Mouse (Mus musculus) v-Abl transformed pro-B cells (cell line): ENCODE measurements around the gene Zfp148.

Experiments
- in situ Hi-C, 2 experiments: fragments of 400-800 bp; cut with MboI; formaldehyde crosslinking; loops; one replicate each; pipeline ENCODE4 v1.15.1; 2025; ENCODE audit not compliant: unreplicated experiment in 2 of 2

Gene Zfp148

DNA sequence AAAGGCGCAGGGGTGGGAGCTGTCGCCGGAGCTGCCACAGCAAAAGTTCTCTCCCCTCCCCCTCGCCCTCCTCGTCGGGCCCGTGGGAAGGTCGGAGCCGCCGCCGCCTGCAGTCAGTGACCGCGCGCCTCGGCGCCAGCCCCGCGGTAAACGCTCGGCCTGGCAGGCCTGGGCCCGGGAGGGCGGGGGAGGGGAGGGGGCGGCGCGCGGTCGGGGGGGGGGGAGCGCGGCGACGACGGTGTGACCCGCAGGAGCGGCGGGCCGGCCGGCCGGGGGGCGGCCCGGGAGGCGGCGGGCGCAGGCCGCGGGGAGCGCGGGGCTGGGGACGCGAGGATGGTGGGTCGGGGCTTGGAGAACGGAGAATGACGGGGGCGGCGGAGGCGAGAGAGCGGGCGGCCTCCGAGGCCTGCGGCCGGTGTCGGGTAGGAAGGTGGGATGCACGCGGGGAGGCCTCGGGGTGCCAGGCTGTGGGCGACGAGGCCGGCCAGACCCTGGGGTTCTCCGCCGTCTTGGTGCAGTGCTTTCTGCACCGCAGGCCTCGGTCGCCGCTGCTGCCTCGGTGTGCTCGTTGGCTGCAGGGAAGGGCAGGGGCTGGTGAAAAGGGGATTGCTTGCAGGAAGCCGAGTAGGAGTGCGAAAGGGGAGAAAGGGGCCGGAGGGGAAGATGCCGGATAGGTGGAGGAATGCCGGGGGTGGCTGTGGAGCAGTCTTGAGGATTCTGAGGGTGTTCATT, 412 bp downstream of the Zfp148 start:
- in situ Hi-C loops, result loop anchor here (5.0 to 10.0 kb wide), 3 partner anchors 354 to 506 kb away; partner anchors contain the start of genes Fyttd1 (in 1 of the 2) and Rubcn (in 1 of the 2)

DNA sequence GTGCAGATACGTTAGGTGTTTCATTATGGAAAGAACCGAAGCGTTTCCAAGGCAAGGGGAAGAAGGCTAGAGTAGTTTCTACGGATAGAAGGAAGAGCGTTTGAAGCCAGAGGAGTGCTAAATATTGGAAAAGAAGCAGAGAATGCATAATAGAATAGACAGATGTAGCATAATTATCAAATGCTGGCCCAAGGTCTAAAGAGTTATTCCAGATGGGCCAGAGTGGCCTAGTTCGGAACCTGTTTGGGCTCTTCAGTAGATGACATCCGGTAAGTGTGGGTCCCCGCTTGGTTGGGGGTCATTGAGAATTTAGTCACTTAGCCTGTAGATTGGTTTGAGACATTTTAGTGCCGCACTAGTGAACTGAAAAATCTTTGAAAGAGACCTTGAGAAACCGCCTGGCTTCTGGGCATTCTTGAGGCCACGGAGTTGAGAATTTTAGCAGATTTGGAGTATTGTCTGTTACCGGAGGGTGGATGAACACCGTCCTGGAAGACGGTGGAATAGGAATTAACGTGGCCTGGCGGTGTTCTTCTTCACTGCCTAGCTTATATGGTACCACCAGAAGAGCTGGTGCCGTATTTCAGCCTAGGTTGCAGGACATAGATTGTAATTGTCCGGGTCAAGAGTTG, 1.1 kb downstream of the Zfp148 start:
- in situ Hi-C loops, result loop anchor here (5.0 to 10.0 kb wide), 3 partner anchors 353 to 507 kb away; partner anchors contain the start of genes Fyttd1 (in 1 of the 2) and Rubcn (in 1 of the 2)

DNA sequence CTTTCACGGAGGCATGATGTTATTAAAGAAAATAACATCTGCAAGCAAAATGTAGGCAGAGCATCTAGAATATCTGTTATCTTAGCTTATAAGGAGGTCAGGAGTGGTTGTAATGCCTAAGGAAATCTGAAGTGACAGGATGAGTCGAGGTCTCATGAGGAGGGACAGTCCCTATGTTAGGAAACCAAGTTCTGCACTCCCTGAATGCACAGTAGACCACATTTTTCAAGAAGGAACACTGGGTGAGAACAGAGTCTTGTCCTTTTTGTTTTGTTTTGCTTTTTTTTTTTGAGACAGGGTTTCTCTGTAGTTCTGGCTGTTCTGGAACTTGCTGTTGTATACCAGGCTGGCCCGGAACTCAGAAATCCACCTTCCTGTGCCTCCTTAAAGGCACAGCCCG, 1.7 kb downstream of the Zfp148 start:
- in situ Hi-C loops, result loop anchor here (5.0 to 10.0 kb wide), 3 partner anchors 352 to 508 kb away; partner anchors contain the start of genes Fyttd1 (in 1 of the 2) and Rubcn (in 1 of the 2)

DNA sequence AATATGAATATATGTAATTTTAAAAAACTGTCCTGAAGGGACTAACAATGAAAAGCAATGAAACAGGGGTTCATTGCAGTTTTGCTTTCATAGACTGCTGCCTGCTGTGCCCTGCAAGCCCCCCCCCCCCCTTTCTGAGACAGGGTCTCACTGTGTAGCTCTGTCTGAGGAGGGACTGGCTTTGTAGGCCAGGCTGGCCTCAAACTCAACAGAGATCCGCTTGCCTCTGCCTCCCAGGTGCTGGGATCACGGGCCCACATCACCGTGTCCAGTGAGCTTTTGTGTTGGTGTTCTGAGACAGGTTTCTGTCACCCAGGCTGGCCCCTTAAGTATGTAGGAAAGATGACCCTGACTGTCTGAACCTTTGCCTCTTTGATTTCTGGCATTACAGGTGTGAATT, 2.9 kb downstream of the Zfp148 start:
- in situ Hi-C loops, result loop anchor here (5.0 to 10.0 kb wide), 3 partner anchors 351 to 509 kb away; partner anchors contain the start of genes Fyttd1 (in 1 of the 2) and Rubcn (in 1 of the 2)

DNA sequence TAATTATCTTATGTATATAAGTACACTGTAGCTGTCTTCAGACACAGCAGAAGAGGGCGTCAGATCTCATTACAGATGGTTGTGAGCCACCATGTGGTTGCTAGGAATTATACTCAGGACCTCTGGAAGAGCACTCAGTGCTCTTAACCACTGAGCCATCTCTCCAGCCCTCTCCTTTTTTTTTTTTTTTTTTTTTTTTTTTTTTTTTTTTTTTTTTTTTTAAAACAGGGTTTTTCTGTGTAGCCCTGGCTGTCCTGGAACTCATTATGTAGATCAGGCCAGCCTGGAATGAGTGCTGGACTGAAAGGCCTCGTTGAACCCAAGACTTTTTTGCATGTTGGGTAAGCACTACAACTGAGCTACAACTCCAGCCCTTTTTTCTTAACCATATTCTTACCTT, 3.4 kb downstream of the Zfp148 start:
- in situ Hi-C loops, result loop anchor here (5.0 to 10.0 kb wide), 3 partner anchors 351 to 509 kb away; partner anchors contain the start of genes Fyttd1 (in 1 of the 2) and Rubcn (in 1 of the 2)

DNA sequence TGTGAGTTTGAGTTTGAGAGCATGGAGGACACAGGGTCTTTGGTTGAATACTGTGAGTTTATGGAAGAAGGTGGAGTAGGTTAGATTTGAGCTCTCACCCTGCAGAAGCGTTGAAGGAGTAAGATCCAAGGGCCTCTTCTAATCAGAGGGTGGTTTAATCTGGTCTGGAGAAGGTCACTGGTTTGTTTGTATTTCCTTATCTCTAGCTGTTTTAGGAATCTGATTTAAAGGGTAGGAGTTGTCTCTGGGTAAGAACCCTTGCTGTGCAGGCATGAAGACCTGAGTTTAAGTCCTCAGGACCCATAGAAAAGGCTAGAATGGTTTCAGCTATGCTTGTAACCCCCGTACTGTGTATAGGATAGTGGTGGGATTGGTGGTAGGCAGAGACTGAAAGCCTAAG, 6.4 kb downstream of the Zfp148 start:
- in situ Hi-C loops, result loop anchor here (10.0 kb wide), 2 partner anchors 348 to 512 kb away; partner anchors contain the start of genes Fyttd1 (in 1 of the 2) and Rubcn (in 1 of the 2)

DNA sequence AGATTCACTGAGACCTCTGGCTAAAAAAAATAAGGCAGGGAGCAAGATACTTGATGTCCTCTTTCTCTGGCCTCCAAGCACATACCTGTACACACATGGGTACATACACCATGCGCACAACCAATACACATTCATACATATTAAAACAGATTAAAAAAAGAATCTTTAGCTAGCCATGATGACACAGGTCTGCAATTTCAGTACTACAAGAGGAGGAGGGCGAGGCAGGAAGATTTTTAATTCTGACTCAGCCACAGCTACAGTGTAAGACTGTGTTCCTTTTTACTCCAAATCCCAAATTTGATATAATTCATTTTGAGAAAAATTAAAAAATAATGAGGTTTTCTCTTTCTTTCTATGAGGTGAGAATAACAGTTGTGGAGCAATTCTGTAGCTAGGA, 6.8 kb downstream of the Zfp148 start:
- in situ Hi-C loops, result loop anchor here (10.0 kb wide), 2 partner anchors 347 to 513 kb away; partner anchors contain the start of genes Fyttd1 (in 1 of the 2) and Rubcn (in 1 of the 2)

DNA sequence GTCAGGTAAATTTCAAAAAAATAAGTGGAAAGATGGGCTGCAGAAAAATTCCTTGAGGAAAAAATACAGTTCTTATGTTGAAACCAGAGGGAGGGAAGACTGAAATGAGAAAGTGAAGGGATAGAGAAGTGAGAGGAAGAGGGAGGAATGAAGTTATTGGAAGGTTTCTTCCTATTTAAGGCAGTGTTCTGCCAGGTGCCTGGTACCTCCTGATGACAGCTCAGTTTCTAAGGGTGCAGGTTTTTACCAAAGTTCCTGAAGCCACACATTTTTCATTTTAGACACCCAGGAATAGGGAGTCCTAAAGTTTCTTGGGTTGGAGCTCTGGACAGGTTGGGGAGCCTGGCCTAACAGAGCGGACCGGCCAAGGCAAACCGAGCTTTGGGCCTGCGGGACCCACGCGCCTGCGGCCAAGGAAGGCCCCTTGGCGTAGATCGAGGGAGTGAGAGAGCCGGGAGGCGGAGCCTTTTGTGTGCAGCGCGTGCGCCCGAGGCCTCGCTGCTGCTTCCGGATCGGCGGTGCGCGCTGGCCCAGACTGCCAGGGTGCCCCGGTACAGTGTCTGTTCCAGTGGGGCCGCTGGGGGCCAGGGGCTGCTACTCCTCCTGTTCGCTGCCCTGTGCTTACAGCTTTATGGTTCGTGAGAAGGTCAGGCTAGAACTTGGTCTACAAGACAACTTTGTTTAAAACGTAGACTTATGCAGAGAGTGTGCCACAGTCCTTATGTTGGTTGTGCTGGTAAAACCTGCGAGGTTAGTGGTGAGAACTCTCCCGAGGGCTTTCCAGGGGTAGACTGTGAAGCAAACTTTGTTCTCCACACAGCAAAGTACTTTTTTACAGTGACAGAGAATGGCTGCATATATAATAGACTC, 19.5 kb downstream of the Zfp148 start:
- in situ Hi-C loops, result no loop called here

DNA sequence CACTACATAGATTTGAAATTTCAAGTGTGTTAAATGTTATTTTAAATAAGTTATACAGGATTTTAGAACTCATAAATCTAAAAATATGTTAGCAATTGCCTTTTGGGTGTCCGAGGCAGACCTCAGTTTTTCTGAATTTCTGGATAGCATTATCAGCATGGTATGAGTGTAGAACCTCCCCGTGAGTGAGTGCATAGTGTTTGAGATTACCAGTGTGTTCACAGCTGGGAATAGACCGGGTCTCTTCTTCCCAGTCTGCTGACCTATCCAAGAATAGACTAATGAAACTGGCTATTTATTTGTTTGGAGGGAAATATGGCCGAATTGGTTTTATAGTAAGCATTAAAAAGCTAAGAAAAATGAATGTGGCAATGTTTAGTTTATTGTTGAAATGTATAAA, 20.3 kb downstream of the Zfp148 start:
- in situ Hi-C loops, result no loop called here

DNA sequence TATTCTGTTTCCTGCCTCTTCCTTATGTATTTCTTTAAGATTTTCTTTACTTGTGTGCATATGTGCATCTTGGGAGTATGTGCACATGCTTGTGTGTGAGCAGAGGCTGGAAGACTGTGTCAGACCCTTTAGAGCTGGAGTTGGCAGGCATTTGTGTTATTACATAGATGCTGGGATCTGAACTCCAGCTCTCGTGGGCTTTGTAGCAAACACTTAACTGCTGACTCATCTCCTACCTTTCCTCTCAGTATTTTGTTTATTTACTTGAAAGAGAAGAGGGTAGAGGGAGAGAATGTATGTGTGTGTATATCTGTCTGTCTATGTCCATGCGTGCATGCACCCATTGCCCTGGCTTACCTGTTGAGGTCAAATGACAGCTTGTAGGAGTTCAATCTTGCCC, 22.6 kb downstream of the Zfp148 start:
- in situ Hi-C loops, result no loop called here

DNA sequence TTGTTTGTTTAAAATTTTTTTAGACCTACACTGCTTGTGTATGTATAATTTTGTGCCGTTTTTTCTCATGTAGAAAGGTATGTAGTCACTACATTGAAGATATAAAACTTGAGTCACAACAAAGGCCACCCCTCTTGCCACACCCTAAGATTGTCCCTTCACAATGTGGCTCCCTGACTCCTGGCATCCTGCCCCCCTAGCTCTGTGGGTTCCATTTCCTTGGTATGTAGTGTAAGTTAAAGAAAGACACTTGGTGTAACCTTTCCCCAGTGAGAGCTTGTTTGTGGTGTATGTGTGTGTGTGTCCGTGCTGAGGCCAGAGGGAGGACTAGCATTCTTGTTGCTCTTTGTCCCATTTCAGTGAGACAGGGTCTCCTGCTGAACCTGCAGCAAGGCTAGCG, 23.4 kb downstream of the Zfp148 start:
- in situ Hi-C loops, result no loop called here

DNA sequence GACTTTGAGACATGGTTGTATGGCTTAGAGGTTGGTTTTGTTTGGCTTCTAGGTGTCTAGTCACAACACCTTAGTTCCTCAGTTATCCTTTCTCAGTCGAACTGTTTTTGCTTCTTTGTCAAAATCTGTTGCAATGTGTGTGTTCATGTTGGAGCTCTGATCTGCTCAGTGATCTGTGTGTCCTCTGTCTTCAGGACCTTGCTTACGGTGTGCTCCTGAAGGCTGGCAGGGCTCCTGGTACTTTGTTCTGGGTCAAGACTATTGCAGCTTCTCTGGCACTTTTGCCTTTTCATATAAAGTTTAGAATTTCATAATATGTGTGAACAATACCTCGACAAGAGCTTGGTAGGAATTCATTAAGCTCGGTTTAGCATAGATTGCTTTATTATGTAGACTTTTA, 24.9 kb downstream of the Zfp148 start:
- in situ Hi-C loops, result no loop called here

DNA sequence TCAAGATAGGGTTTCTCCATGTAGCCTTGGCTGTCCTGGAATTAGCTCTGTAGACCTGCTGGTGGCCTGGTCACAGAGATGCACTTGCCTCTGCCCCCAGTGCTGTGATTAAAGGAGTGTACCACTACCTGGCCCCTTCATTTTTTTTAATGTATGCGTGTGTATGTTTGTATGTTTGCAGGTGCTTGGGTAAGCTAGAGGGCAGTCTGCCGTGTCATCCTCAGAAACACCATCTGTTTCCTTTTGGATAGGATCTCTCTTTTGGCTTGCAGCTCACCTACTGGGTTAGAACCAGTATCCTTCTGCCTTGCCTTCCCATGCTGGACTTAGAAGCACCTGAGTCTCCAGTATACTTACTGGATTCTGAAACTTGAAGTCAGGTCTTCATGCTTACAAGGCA, 29.5 kb downstream of the Zfp148 start:
- in situ Hi-C loops, result no loop called here

DNA sequence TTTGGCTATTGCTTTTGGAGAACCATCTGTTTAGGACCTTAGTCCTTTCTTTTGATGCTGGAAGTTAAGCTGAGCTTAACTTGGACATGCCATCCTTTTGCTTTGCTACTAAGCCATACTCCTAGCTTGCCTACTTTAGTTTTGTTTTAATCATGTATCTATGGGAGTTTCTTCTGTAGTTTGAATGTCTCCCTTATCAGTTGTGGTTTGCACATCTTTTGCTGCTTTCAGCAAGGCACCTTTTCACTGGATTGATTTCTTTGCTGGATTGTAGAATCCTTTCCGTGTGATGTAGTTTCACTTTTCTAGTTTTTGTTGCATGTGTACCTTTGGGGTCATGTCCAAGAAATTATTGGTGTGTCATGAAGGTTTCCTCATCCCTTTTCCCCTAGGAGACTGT, 30.0 kb downstream of the Zfp148 start:
- in situ Hi-C loops, result no loop called here

DNA sequence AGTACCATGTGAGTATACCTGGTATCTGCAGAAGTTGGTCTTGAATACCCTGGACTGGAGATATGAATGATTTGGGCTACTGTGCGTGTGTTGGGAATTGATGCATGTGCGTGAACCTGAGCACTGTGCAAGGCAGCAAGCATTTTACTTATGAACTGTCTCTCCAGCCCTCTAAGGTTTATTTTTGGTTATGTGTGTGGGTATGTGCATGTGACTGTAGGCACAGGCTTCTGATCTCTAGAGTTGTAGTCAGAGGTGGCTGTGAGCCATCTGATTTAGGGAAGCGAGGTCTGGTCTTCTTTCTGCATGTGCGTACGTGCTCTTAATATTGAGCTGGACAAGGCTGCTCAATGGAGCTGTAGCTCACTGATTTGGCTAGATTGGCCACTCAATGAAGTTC, 33.6 kb downstream of the Zfp148 start:
- in situ Hi-C loops, result no loop called here

DNA sequence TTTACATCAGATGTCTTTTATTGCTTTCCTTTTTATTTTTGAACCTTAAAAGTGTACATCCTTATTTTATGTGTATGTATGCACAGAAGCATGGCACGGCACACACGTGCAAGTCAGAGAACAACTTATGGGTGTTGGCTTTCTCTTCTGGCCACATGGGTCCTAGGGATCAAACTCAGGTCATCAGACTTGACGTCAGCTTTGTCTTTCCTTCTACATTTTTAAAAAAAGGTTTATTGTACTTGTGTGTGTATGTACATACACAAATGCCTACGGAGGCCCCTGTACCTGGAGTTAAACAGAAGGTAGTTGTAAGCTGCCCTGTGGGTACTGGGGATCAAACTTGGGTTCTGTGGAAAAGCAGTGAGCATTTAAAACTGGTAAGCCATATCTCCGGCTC, 35.0 kb downstream of the Zfp148 start:
- in situ Hi-C loops, result no loop called here

DNA sequence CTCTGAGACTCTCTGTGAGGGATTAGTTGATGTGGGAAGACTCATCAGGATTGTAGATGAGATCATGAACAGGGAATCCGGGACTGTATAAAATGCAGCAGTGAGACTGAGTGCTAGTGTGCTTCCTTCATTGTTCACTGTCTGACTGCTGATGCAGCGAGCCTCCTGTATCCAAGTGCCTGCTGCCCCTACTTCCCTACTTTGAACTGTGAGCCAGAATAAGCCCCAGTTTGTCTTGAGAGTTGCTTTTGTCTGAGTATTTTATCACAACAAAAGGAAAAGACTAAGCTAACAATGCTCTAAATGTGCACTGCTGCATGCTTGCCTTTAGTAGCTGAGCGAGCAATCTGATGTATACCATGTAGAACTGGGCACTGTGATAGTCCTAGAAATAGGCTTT, 47.7 kb downstream of the Zfp148 start:
- in situ Hi-C loops, result no loop called here

DNA sequence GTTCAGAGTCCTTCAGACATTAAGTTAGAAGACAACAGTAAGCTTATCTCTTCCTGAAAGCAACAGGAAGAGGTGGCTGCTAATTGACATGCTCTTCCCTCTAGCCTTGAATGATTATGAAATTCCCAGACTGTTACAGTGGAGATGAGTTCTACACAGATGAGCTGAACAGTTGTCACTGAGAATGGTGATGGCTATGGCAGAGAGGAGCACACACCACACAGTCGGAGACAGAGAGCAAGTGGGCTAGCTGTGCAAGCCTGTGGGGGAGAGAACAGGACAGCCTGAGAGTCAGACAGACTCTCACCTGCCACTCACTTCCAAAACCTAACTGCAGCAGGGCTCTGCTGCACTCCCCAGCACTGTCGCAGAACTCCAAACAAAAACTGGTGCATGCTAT, 51.0 kb downstream of the Zfp148 start:
- in situ Hi-C loops, result no loop called here

DNA sequence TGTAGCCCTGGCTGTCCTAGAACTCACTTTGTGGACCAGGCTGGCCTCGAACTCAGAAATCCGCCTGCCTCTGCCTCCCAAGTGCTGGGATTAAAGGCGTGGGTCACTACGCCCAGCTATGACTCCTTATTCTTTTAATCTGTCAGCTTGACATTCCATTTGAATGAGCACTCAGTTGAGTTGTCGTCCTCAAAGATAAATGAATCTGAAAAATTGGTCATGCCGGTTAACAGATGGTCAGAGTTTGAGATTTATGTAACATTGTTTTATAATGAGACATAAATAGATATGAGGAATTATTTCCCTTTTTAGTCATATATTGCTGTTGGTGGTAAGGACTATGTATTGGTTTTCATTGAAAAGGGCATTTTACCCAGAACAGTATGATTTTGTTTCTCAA, 60.4 kb downstream of the Zfp148 start:
- in situ Hi-C loops, result no loop called here

DNA sequence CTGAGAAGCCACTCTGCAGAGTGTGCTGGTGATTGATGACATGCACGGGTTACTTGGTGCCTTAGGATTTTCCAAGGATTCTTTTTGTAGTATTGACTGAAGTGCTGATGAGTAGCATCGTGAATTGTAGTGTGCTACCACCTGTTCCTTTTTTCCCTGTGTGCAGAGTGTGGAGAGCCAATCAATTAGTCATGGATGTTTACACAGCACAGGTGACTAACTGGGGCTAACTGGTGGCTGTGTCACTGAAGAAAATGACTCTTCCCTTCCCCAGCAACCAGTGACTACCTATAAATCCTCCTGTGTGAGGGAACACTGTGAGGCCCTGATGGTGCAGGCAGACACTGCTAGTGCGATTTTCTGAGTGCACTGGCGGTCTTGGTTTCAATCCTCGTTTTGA, 66.2 kb downstream of the Zfp148 start:
- in situ Hi-C loops, result no loop called here

DNA sequence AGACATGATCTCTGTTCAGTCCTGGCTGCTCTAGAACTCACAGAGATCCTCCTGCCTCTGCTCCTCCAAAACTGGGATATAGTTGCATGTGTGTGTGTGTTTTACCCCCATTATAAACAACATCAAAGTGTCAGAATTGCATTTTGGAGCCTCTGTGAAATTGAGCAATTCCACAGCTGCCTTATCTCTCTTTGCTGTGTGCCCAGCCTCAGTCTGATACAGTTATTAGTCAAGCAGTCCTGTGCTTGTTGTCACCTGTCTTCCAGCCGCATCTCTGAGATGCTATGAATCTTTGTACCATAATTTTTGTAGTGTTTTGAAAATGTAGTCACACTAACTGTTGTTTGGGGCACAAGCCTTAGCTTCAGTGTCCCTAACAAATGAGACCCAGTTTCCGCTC, 73.2 kb downstream of the Zfp148 start:
- in situ Hi-C loops, result no loop called here
